Mouse (Mus musculus) forebrain, embryonic 11.5 days (tissue): ENCODE results near the gene Slc28a1. TPM values are rescaled to one million over a fixed set of nuclear protein-coding genes. Genes with fewer than 3 reads are reported as not detected.
A peak's percentile ranks its signal among the peaks of the same experiment; 100 is the strongest.

ENCODE experiments used
- ATAC-seq: fragments of 200-750 bp; cut with Nextera tagmentation; replicated peaks from 2 replicates; pipeline ENCODE4 v1.8.0; 2017; ENCODE audit warnings: moderate TSS enrichment; ENCODE audit not compliant: low FRiP score
- DNase-seq: peaks from one replicate; pipeline ENCODE4 v3.0.0-alpha.2; 2017; ENCODE audit warnings: low spot score
- H3K27ac ChIP-seq: fragments of 300-500 bp; sonication (generic); 2 replicates; pipeline ENCODE4 v1.5.1; 2014; ENCODE audit warnings: low read depth, low read length
- H3K27me3 ChIP-seq: fragments of 300-500 bp; sonication (generic); 2 replicates; pipeline ENCODE4 v1.6.1; 2014; ENCODE audit warnings: mild to moderate bottlenecking, low read length, mixed read lengths; ENCODE audit not compliant: control insufficient read depth, insufficient read depth
- H3K36me3 ChIP-seq: fragments of 300-500 bp; sonication (generic); 2 replicates; pipeline ENCODE4 v1.6.1; 2014; ENCODE audit warnings: mild to moderate bottlenecking, low read length, moderate library complexity, mixed read lengths; ENCODE audit not compliant: control insufficient read depth, insufficient read depth
- H3K4me1 ChIP-seq: fragments of 300-500 bp; sonication (generic); replicated peaks from 2 replicates; pipeline ENCODE4 v1.6.1; 2014; ENCODE audit warnings: low read length, mixed read lengths; ENCODE audit not compliant: control insufficient read depth, insufficient read depth
- H3K4me2 ChIP-seq: fragments of 300-500 bp; sonication (generic); 2 replicates; pipeline ENCODE4 v1.6.1; 2014; ENCODE audit warnings: low read depth, mild to moderate bottlenecking, low read length, moderate library complexity, mixed read lengths; ENCODE audit not compliant: severe bottlenecking
- H3K4me3 ChIP-seq: fragments of 300-500 bp; sonication (generic); 2 replicates; pipeline ENCODE4 v1.5.1; 2014; ENCODE audit warnings: low read depth, low read length
- H3K9ac ChIP-seq: fragments of 300-500 bp; sonication (generic); 2 replicates; pipeline ENCODE4 v1.6.1; 2014; ENCODE audit warnings: low read length
- H3K9me3 ChIP-seq: fragments of 300-500 bp; sonication (generic); 2 replicates; pipeline ENCODE4 v1.6.1; 2016; ENCODE audit warnings: low read length, mixed read lengths; ENCODE audit not compliant: control insufficient read depth
- WGBS: fragments of 180-500 bp; shearing (Covaris S2); extraction: QIAGEN DNeasy Blood & Tissue Kit; methylation state at CpG from one replicate; pipeline ENCODE4 v1.1.7; 2014; 5-methylcytosine and 5-hydroxymethylcytosine counted together
- polyA plus RNA-seq: library from polyadenylated mRNA; unstranded; fragments of >200 nt; fragmentation: Nextera tagmentation; extraction: Ambion mirVana; gene quantifications from 2 replicates; pipeline ENCODE4 v1.2.1, GENCODE M21; 2014

Slc28a1 gene
- polyA plus RNA-seq, 1 experiment from 2014 or later: not detected

DNA sequence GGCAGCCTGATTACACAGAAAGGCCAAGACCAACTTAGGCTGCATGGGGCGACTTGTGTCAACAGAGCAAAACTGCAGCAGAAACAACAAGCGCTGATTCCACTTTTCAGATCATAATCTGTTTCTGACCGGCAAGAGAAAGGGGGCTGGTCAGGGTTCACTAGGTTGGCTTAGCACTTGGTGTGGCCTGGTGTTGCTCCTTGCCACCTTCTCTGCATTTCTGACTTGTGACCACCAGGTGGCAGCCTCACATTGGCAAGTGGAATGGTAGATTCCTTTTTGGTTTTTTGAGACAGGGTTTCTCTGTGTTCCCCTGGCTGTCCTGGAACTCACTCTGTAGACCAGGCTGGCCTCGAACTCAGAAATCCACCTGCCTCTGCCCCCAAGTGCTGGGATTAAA is 47.7 kb downstream of the Slc28a1 start:
- H3K27ac ChIP-seq: no peak overlapping the region
- no peaks in the 10 kb centered on the region for H3K9me3 ChIP-seq
- ATAC-seq (peak; percentile 49; the same call in 1 of the 2 replicates), DNase-seq (peak; percentile 85)
- no peaks in the 10 kb centered on the region for H3K27me3 ChIP-seq
- no peak overlapping the region for H3K4me2 ChIP-seq
- no peak overlapping the region for H3K4me3 ChIP-seq
- WGBS: 39% methylated on average over 4 of the region's 4 CpGs
- H3K4me1 ChIP-seq: no peaks in the 10 kb centered on the region
- H3K36me3 ChIP-seq: no peaks in the 10 kb centered on the region
- no peak overlapping the region for H3K9ac ChIP-seq

DNA sequence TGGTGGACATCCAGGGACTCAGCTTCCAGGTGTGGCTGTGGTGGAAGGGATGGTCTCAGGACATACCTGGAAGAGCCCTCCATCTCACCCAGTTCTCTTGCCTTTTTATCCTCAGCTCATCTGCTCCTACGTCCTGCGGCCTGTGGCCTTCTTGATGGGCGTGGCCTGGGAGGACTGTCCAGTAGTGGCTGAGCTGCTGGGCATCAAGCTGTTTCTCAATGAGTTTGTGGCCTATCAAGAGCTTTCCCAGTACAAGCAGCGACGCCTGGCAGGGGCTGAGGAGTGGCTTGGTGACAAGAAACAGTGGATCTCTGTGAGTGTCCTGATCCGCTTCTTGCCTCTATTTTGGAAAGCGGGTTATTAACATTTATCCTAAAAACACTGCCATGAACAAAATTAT is 49.8 kb downstream of the Slc28a1 start:
- Histone ChIP-seq H3K36me3 (no peaks in the 10 kb centered on the region), H3K4me1 (no peaks in the 10 kb centered on the region), H3K27ac (no peak overlapping the region), H3K4me2 (no peak overlapping the region), H3K9me3 (no peaks in the 10 kb centered on the region), H3K27me3 (no peaks in the 10 kb centered on the region), H3K4me3 (no peak overlapping the region), H3K9ac (no peak overlapping the region)
- 58% methylated on average over 7 of the region's 7 CpGs for WGBS
- no peak for DNase-seq
- ATAC-seq: no peak

DNA sequence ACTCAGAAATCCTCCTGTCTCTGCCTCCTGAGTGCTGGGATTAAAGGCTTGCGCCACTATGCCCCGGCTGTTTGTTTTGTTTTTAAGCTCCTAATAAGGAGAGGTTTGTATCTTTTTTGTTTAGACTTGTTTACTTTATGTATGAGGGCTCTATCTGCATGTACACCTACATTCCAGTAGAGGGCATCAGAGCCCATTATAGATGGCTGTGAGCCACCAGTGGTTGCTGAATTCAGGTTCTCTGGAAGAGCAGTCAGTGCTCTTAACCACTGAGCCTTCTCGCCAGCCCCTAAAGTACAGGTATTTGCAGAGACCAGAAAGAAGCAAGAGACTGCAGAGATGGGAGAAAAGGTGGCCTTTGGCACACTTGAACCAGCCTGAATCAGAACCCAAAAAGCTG is 52.5 kb downstream of the Slc28a1 start:
- ATAC-seq: 0 out of 2 replicates have a peak, but pooled peaks have one; percentile 33

DNA sequence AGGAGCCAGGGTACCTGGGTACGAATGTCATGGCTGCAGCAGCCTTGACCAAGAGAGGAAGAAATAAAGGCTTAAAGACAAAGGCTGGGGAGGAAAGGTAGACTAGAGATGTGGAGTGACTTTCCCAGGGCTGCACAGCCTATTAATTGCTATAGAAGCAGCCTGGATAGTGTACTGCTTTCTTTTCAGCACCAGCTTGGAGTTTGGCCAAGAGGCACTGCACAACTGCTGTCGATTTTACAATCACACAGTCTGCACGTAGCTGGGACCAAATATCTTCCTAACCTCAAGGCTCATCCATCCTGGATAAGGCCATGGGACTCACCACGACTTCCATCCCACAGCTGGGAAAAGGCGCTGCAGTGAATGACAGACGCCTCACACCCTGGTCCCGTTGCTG is 54.8 kb downstream of the Slc28a1 start:
- Histone ChIP-seq H3K4me1 (no peaks in the 10 kb centered on the region), H3K9me3 (no peaks in the 10 kb centered on the region), H3K27ac (no peak overlapping the region), H3K9ac (no peak overlapping the region), H3K4me3 (no peak overlapping the region), H3K36me3 (no peaks in the 10 kb centered on the region), H3K4me2 (no peak overlapping the region), H3K27me3 (no peaks in the 10 kb centered on the region)
- DNase-seq (no peak), ATAC-seq (no peak)
- WGBS: 84% methylated on average over 7 of the region's 7 CpGs

More for the DNA sequence above, 52.5 kb downstream of the Slc28a1 start:
- Histone ChIP-seq H3K4me2 (no peak overlapping the region), H3K36me3 (no peaks in the 10 kb centered on the region), H3K27ac (no peak overlapping the region), H3K4me3 (no peak overlapping the region), H3K9me3 (no peaks in the 10 kb centered on the region), H3K27me3 (no peaks in the 10 kb centered on the region), H3K9ac (no peak overlapping the region), H3K4me1 (no peaks in the 10 kb centered on the region)
- peak; percentile 49 for DNase-seq
- 40% methylated on average over 3 of the region's 3 CpGs for WGBS

DNA sequence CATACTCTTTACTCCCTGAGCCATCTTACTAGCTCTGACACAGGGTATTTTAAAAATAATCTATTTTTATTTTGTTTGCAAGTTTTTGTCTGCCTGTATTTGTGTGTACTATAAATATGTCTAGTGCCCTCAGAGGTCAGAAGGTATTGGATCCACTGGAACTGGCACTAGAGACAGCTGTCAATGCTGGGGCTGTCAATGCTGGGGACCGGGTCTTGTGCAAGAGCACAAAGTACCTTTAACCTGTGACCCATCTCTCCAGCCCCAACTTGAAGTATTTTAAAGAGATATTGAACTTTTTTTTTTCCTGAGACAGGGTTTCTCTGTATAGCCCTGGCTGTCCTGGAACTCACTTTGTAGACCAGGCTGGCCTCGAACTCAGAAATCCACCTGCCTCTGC is 59.3 kb downstream of the Slc28a1 start:
- Histone ChIP-seq H3K9me3 (no peaks in the 10 kb centered on the region), H3K4me3 (no peak overlapping the region), H3K27ac (no peak overlapping the region), H3K27me3 (no peaks in the 10 kb centered on the region), H3K9ac (no peak overlapping the region), H3K4me2 (no peak overlapping the region), H3K36me3 (no peaks in the 10 kb centered on the region), H3K4me1 (no peaks in the 10 kb centered on the region)
- 90% methylated on average over 2 of the region's 2 CpGs for WGBS
- ATAC-seq (no peak), DNase-seq (no peak)

DNA sequence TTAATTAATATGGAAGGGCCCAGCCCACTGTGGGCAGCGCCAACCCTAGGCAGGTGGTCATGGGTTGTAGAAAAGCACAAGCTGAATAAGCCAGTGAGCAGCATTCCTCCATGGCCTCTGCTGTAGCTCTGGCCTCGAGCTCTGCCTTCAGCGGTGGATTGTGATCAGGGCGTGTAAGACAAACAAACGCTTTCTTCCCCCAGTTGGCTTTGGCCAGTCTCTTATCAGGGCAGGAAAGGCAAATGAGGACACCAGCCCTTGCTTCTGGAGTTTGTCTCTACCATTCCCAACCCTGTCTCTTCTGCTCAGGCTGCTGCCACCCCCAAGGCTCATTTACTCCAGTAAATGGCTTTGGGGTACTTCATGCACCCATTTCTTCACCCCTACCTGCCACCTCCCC is 60.1 kb downstream of the Slc28a1 start:
- no peak overlapping the region for H3K4me3 ChIP-seq
- no peaks in the 10 kb centered on the region for H3K36me3 ChIP-seq
- WGBS: 87% methylated on average over 5 of the region's 5 CpGs
- no peak for DNase-seq
- no peak overlapping the region for H3K27ac ChIP-seq
- no peaks in the 10 kb centered on the region for H3K27me3 ChIP-seq
- H3K4me1 ChIP-seq: no peaks in the 10 kb centered on the region
- no peaks in the 10 kb centered on the region for H3K9me3 ChIP-seq
- no peak overlapping the region for H3K4me2 ChIP-seq
- no peak for ATAC-seq
- H3K9ac ChIP-seq: no peak overlapping the region

DNA sequence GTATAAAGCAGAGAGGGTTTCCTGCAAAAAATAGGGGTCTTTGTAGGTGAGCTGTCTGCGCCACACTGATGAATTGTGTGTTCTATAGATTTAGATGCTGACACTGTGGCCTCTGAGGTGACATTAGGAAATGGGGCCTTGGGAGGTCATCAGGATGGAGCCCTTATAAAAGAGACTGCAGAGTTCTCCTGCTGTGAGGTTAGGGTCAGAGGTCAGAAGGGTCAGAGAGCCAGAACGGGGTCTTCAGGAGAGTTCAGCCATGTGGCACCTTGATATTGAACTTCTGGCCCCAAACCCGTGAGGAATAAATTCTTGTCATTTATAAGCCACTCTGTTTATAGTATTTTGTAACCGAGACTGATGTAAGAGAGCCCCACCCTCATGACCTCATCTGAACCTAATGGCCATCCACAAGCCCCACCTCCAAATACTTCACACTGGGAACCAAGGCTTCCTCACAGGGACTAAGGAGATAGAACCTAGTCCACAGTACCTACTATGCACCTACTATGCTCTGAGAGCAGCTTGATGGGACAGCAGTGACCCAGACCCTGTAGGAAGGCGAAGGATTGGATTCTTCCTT is 61.7 kb downstream of the Slc28a1 start:
- ATAC-seq: no peak
- no peaks in the 10 kb centered on the region for H3K36me3 ChIP-seq
- no peaks in the 10 kb centered on the region for H3K9me3 ChIP-seq
- no peak overlapping the region for H3K4me2 ChIP-seq
- H3K9ac ChIP-seq: no peak overlapping the region
- no peak for DNase-seq
- no peaks in the 10 kb centered on the region for H3K27me3 ChIP-seq
- WGBS: 48% methylated on average over 5 of the region's 5 CpGs
- H3K4me1 ChIP-seq: no peaks in the 10 kb centered on the region
- H3K27ac ChIP-seq: no peak overlapping the region
- no peak overlapping the region for H3K4me3 ChIP-seq

DNA sequence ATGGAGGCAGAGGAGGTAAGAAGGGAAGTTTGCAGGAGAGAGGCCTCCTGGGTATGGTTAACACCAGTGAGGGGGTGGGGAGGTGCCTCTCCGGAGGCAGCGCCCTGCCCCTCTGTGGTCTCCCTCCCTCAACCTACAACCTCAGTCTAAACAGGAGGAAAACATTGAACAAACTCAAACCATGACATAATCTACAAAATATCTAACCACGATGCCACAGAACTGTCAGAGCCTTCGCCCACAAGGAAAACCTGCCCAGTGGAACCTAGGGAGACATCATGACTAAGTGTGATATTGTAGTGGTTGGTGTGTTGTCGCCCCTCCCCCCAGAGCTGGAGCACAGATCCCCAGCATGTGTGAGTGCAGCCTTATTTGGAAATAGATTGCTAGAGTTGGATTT is 64.9 kb downstream of the Slc28a1 start:
- Histone ChIP-seq H3K27me3 (no peaks in the 10 kb centered on the region), H3K4me2 (no peak overlapping the region), H3K4me3 (no peak overlapping the region), H3K4me1 (no peaks in the 10 kb centered on the region), H3K36me3 (no peaks in the 10 kb centered on the region), H3K9ac (no peak overlapping the region), H3K9me3 (no peaks in the 10 kb centered on the region), H3K27ac (no peak overlapping the region)
- 71% methylated on average over 5 of the region's 5 CpGs for WGBS
- peak; percentile 20 for DNase-seq
- ATAC-seq: no peak

DNA sequence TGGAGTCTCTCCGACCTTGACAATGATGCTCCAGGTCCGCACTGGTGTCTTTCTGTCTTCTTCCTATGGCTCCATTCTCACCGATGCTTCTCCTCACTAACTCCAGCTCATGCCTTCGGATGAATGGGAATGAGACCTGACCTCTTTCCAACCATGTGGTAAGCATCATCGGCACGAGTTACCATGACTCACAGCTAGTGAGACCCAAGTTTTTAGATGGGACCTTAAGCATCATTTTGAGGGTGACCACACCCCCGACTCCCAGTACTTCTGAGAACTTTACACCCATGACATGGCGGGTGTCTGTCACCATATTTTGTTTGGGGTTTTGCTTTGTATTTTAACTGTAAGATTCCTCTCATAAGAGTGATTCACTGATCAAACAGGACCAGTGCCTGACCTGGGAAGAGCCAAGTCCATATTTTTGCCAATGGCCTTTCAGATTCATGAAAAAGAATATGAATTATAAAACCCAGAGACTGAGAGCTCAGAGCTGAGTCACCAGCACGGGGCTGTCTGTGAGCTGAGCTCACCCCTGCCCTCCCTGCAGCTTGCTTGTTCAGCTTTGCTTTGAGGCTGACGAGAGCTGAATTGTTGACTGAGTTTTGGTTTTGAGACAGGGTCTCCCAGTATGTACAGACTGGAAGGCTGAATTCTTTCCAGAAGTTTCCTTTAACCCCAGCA is 68.0 kb downstream of the Slc28a1 start:
- Histone ChIP-seq H3K27ac (no peak overlapping the region), H3K36me3 (no peaks in the 10 kb centered on the region), H3K4me3 (no peak overlapping the region), H3K9me3 (no peaks in the 10 kb centered on the region), H3K4me2 (no peak overlapping the region), H3K27me3 (no peaks in the 10 kb centered on the region), H3K4me1 (no peaks in the 10 kb centered on the region), H3K9ac (no peak overlapping the region)
- ATAC-seq: no peak
- WGBS: 81% methylated on average over 10 of the region's 10 CpGs
- peak; percentile 28 for DNase-seq
